Mouse (Mus musculus) MEL (cell line): ENCODE data around the gene Gtf2e1. TPM values are rescaled to one million over a fixed set of nuclear protein-coding genes. Genes with fewer than 3 reads are reported as not detected.

Source experiments
- DNase-seq: peaks from one replicate; pipeline ENCODE4 v3.0.0; 2011; ENCODE audit warnings: low read depth, low spot score
- H3K27ac ChIP-seq: 2 replicates; pipeline ENCODE4 v1.5.1; 2012; ENCODE audit warnings: low read depth, mild to moderate bottlenecking, control low read depth, low read length, moderate library complexity; ENCODE audit not compliant: control insufficient read depth
- H3K27me3 ChIP-seq, 2 experiments: fragments of 150-350 bp in 1 of 2; sonication (generic) in 1 of 2; 2 replicates each; pipeline ENCODE4 v1.6.1; 2012; ENCODE audit warnings: low read length in 2 of 2, mild to moderate bottlenecking in 2 of 2, improper control_type of control experiment in 1 of 2, moderate library complexity in 1 of 2; ENCODE audit not compliant: insufficient read depth in 2 of 2, control insufficient read depth in 1 of 2
- H3K36me3 ChIP-seq, 2 experiments: 2 replicates each; pipeline ENCODE4 v1.6.1; 2012 to 2014; ENCODE audit warnings: low read length in 2 of 2, improper control_type of control experiment in 1 of 2, inconsistent platforms in 1 of 2, mild to moderate bottlenecking in 1 of 2; ENCODE audit not compliant: insufficient read depth in 2 of 2, control insufficient read depth in 1 of 2
- H3K4me1 ChIP-seq, 2 experiments: fragments of 150-350 bp in 1 of 2; sonication (generic) in 1 of 2; 2 replicates each; pipeline ENCODE4 v1.6.1; 2012; ENCODE audit warnings: low read length in 2 of 2, improper control_type of control experiment in 1 of 2, mild to moderate bottlenecking in 1 of 2; ENCODE audit not compliant: insufficient read depth in 2 of 2, control insufficient read depth in 1 of 2
- H3K4me3 ChIP-seq, 2 experiments: fragments of 150-350 bp in 1 of 2; sonication (generic) in 1 of 2; 2 replicates each; pipeline ENCODE4 v1.5.1; 2012; ENCODE audit warnings: low read depth in 2 of 2, low read length in 2 of 2, mild to moderate bottlenecking in 2 of 2, moderate library complexity in 2 of 2, control low read depth in 1 of 2, improper control_type of control experiment in 1 of 2; ENCODE audit not compliant: control insufficient read depth in 1 of 2, insufficient read depth in 1 of 2
- H3K79me2 ChIP-seq: 2 replicates; pipeline ENCODE4 v1.6.1; 2012; ENCODE audit warnings: mild to moderate bottlenecking, low read length, moderate library complexity; ENCODE audit not compliant: control insufficient read depth, poor library complexity, insufficient read depth
- H3K9ac ChIP-seq: 2 replicates; pipeline ENCODE4 v1.6.1; 2012; ENCODE audit warnings: low read depth, mild to moderate bottlenecking, control low read depth, low read length, moderate library complexity; ENCODE audit not compliant: control insufficient read depth, poor library complexity, severe bottlenecking
- H3K9me3 ChIP-seq: fragments of 150-350 bp; sonication (generic); replicated peaks from 2 replicates; pipeline ENCODE4 v1.6.1; 2012; ENCODE audit warnings: mild to moderate bottlenecking, low read length, improper control_type of control experiment, moderate library complexity; ENCODE audit not compliant: insufficient read depth
- BHLHE40 ChIP-seq: IDR thresholded peaks from 2 replicates; pipeline ENCODE4 v1.6.1; 2012; ENCODE audit warnings: low read depth, mild to moderate bottlenecking, inconsistent platforms, low read length, improper control_type of control experiment, borderline replicate concordance
- EP300 ChIP-seq, 2 experiments: IDR thresholded peaks; 2 replicates each; pipeline ENCODE4 v1.6.1; 2011; ENCODE audit warnings: improper control_type of control experiment in 2 of 2, low read length in 2 of 2, low read depth in 1 of 2, mild to moderate bottlenecking in 1 of 2
- ETS1 ChIP-seq: IDR thresholded peaks from 2 replicates; pipeline ENCODE4 v1.6.1; 2012; ENCODE audit warnings: low read depth, mild to moderate bottlenecking, inconsistent platforms, low read length, improper control_type of control experiment, moderate library complexity
- GATA1 ChIP-seq: IDR thresholded peaks from 2 replicates; pipeline ENCODE4 v1.6.1; 2011; ENCODE audit warnings: low read depth, low read length, improper control_type of control experiment
- JUND ChIP-seq: IDR thresholded peaks from 2 replicates; pipeline ENCODE4 v1.6.1; 2011; ENCODE audit warnings: low read depth, mild to moderate bottlenecking, improper control_type of control experiment, low read length
- MAX ChIP-seq: IDR thresholded peaks from 2 replicates; pipeline ENCODE4 v1.6.1; 2011; ENCODE audit warnings: low read length, improper control_type of control experiment
- MAZ ChIP-seq: IDR thresholded peaks from 2 replicates; pipeline ENCODE4 v1.6.1; 2012; ENCODE audit warnings: low read depth, mild to moderate bottlenecking, inconsistent platforms, low read length, improper control_type of control experiment
- MYB ChIP-seq: IDR thresholded peaks from 2 replicates; pipeline ENCODE4 v1.6.1; 2011; ENCODE audit warnings: mild to moderate bottlenecking, low read depth, low read length, improper control_type of control experiment
- MYC ChIP-seq: IDR thresholded peaks from 2 replicates; pipeline ENCODE4 v1.6.1; 2011; ENCODE audit warnings: low read depth, mild to moderate bottlenecking, low read length, improper control_type of control experiment, moderate library complexity
- POLR2AphosphoS5 ChIP-seq: IDR thresholded peaks from 2 replicates; pipeline ENCODE4 v1.6.1; 2012; ENCODE audit warnings: low read depth, borderline replicate concordance, mild to moderate bottlenecking, inconsistent platforms, low read length, moderate library complexity, mixed read lengths
- RAD21 ChIP-seq: IDR thresholded peaks from 2 replicates; pipeline ENCODE4 v1.6.1; 2011; ENCODE audit warnings: mild to moderate bottlenecking, low read depth, low read length, improper control_type of control experiment
- RCOR1 ChIP-seq: IDR thresholded peaks from 2 replicates; pipeline ENCODE4 v1.6.1; 2012; ENCODE audit warnings: low read depth, mild to moderate bottlenecking, inconsistent platforms, low read length, improper control_type of control experiment
- SIN3A ChIP-seq: IDR thresholded peaks from 2 replicates; pipeline ENCODE4 v1.6.1; 2012; ENCODE audit warnings: low read length, improper control_type of control experiment, inconsistent platforms
- SMC3 ChIP-seq: IDR thresholded peaks from 2 replicates; pipeline ENCODE4 v1.6.1; 2011; ENCODE audit warnings: low read depth, low read length, improper control_type of control experiment
- TAL1 ChIP-seq: IDR thresholded peaks from 2 replicates; pipeline ENCODE4 v1.6.1; 2012; ENCODE audit warnings: mild to moderate bottlenecking, inconsistent platforms, low read length, moderate library complexity, mixed read lengths
- TBP ChIP-seq: IDR thresholded peaks from 2 replicates; pipeline ENCODE4 v1.8.0; 2011; ENCODE audit warnings: low read depth, low read length, improper control_type of control experiment
- TCF12 ChIP-seq: IDR thresholded peaks from 2 replicates; pipeline ENCODE4 v1.6.1; 2014; ENCODE audit warnings: low read depth, mild to moderate bottlenecking, inconsistent platforms, low read length, improper control_type of control experiment, moderate library complexity
- USF1 ChIP-seq: IDR thresholded peaks from 2 replicates; pipeline ENCODE4 v1.6.1; 2014; ENCODE audit warnings: low read depth, mild to moderate bottlenecking, inconsistent platforms, low read length, improper control_type of control experiment, moderate library complexity
- USF2 ChIP-seq, 2 experiments: IDR thresholded peaks; 2 replicates each; pipeline ENCODE4 v1.6.1; 2011 to 2012; ENCODE audit warnings: improper control_type of control experiment in 2 of 2, low read length in 2 of 2, borderline replicate concordance in 1 of 2, inconsistent platforms in 1 of 2, low read depth in 1 of 2, mild to moderate bottlenecking in 1 of 2; ENCODE audit not compliant: insufficient read depth in 1 of 2
- ZKSCAN1 ChIP-seq: IDR thresholded peaks from 2 replicates; pipeline ENCODE4 v1.6.1; 2012; ENCODE audit warnings: low read depth, mild to moderate bottlenecking, inconsistent platforms, low read length, improper control_type of control experiment, moderate library complexity
- ZMIZ1 ChIP-seq: IDR thresholded peaks from 2 replicates; pipeline ENCODE4 v1.6.1; 2012; ENCODE audit warnings: low read depth, mild to moderate bottlenecking, inconsistent platforms, low read length, improper control_type of control experiment, moderate library complexity
- ZNF384 ChIP-seq: IDR thresholded peaks from 2 replicates; pipeline ENCODE4 v1.6.1; 2012; ENCODE audit warnings: low read depth, mild to moderate bottlenecking, inconsistent platforms, low read length, improper control_type of control experiment
- polyA plus RNA-seq, 2 experiments: library from polyadenylated mRNA; stranded (reverse) in 1 of 2; unstranded in 1 of 2; fragments of >175 nt in 1 of 2; fragments of >200 nt in 1 of 2; gene quantifications; 2 replicates each; pipeline versions ENCODE4 v1.2.1 to v1.2.4; 2012; ENCODE audit warnings: low replicate concordance in 2 of 2, low read depth in 1 of 2; ENCODE audit not compliant: insufficient read length in 2 of 2, insufficient read depth in 1 of 2, missing spikeins in 1 of 2
- total RNA-seq: library from RNA; depleted of rRNA; stranded (reverse); fragments of 300-350 nt; gene quantifications from 2 replicates; pipeline ENCODE4 v1.2.3, GENCODE M21; 2012

The Gtf2e1 gene
- total and polyA plus RNA-seq, 3 experiments: 29.3 to 37.9 TPM; not detected in 1

- no peak for TF ChIP-seq BHLHE40
- no peak for TF ChIP-seq RAD21
- no peak for TF ChIP-seq GATA1
- no peak for TF ChIP-seq USF2 (IDR thresholded peaks at IDR 0.05; ENCODE audit: borderline replicate concordance in 1 of 2, insufficient read depth in 1 of 2, low read depth in 1 of 2, low read length in 2 of 2)
- no peak for TF ChIP-seq SMC3
- no peak for TF ChIP-seq TAL1
- no peak for TF ChIP-seq POLR2AphosphoS5
- TF ChIP-seq TCF12: no peak
- no peak for TF ChIP-seq MYB
- no peak for TF ChIP-seq RCOR1
- TF ChIP-seq ZNF384: no peak
- TF ChIP-seq ZMIZ1: no peak
- TF ChIP-seq TBP: no peak
- TF ChIP-seq JUND: no peak
- no peak for DNase-seq
- peaks cover 6 to 36% of the 10 kb centered on the region in 2 experiments for H3K36me3 ChIP-seq
- H3K9ac ChIP-seq: no peak overlapping the region
- no peaks in the 10 kb centered on the region for H3K9me3 ChIP-seq
- no peak overlapping the region for H3K27ac ChIP-seq
- no peak overlapping the region for H3K4me3 ChIP-seq
- H3K4me1 ChIP-seq: peaks cover 0 to 2% of the 10 kb centered on the region in 2 experiments; a peak in 1 of 4 replicates
- peaks cover 9% of the 10 kb centered on the region for H3K79me2 ChIP-seq
- H3K27me3 ChIP-seq: no peaks in the 10 kb centered on the region
Measured at GRCm38 (mm10) chr16:37522100-37522697, 17.4 kb downstream of the Gtf2e1 start.

- Histone ChIP-seq H3K9me3 (no peaks in the 10 kb centered on the region), H3K9ac (no peak overlapping the region), H3K4me1 (peaks cover 0 to 2% of the 10 kb centered on the region in 2 experiments; a peak in 1 of 4 replicates), H3K27ac (no peak overlapping the region), H3K27me3 (no peaks in the 10 kb centered on the region), H3K4me3 (no peak overlapping the region), H3K79me2 (no peaks in the 10 kb centered on the region; the same call in 1 of the 2 replicates), H3K36me3 (peaks cover 6 to 30% of the 10 kb centered on the region in 2 experiments)
- DNase-seq: no peak
- TF ChIP-seq POLR2AphosphoS5 (no peak), ZMIZ1 (no peak), EP300 (IDR thresholded peaks at IDR 0.05; ENCODE audit: low read depth in 1 of 2, low read length in 2 of 2) (no peak), ETS1 (no peak), TCF12 (no peak), JUND (no peak), MAZ (no peak), MYC (no peak), TAL1 (no peak), SMC3 (no peak), ZKSCAN1 (no peak), MAX (no peak), USF1 (no peak), RCOR1 (no peak), USF2 (IDR thresholded peaks at IDR 0.05; ENCODE audit: borderline replicate concordance in 1 of 2, insufficient read depth in 1 of 2, low read depth in 1 of 2, low read length in 2 of 2) (no peak), RAD21 (no peak), SIN3A (no peak)
Measured at GRCm38 (mm10) chr16:37520190-37521040, 19.2 kb downstream of the Gtf2e1 start.
